Mouse (Mus musculus): ENCODE data around the gene Grn.
A peak's percentile ranks its signal among the peaks of the same experiment; 100 is the strongest.

Grn gene

DNA sequence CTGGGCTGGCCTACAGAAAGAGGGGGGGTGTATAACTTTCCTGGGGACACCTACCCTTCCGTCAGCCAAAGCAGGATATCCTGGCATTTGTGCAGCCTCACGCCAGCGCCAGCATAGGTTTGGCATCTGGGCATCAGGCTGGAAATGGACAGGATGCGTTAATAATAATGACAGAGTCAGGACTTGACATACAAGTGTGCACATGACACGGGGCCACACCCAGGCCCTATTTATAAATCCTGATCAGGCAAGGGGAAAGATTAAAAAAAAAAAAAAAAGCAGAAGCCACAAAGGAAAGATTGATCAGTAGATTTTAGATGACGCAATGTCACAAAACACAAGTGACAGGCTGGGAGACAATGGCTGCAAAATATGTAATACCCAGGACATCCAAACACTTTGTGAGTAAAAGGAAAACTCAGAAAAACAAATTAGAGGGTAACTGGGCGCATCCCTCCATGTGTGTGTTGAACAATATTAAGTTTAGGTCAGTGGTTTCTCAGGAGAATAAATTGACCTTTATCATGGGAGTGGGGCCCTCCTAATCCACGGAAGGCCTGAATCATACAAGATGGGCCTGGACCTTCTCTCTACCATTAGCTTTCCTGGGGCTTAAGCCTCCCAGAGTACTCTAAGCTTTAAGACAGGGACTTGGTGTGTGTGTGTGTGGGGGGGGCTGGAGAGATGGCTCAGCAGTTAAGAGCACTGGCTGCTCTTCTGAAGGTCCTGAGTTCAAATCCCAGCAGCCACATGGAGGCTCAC is 4.4 kb upstream of the Grn start:
- no peak for DNase-seq (ENCODE audit: low spot score in 2 of 2)

- no peak for DNase-seq (ENCODE audit: low spot score in 2 of 2)
Observed at GRCm38 (mm10) chr11:102428981-102429540, 1.1 kb upstream of the Grn start.

DNA sequence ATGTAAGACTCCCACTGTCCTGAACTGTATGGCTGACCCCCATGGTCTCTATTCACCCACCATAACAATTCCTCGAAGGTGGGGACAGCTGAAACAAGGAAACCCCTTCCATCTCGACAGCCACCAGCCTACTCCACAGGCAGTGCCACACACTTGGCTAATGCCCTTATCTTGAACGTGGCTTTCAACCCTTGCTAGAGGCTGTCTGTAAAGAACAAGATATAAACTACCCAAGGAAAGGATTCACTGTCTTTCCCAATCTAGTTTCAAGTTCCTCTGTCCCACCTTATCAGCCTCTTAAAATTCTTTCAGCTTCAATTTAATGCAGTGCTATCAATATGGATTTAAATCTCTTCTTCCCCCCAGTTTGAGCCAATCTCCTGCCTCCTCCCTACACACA is 564 bp upstream of the Grn start:
- DNase-seq (ENCODE audit: low spot score in 2 of 2) = no peak

DNA sequence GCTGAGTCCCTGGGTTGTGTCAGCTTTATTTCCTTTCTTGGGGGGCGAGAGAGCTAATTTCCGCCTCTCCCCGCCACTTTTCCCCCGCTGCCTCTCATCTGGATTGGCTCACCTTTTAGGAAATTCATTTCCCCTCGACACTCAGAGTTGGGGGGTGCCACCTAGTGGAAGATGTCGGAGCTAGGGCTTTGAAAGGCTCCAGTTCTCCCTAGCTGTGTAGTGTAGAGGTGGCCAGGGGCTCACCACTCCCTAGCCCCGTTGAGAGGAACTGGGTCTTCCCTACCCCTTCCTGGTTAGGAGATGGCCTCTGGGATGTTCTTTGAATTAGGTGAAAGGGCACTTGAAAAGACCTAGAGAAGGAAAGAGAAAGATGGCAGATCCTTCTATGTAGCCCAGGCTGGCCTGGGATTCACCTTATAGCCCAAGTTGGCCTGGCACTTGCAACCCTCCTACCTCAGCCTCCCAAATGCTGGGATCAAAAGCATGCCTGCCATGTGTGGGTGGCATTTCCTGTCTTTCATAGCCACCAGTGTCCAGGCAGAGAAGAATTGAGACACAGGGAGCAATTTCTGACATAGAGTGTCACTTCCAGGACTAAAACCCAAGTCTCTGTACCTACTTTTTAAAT is 1.0 kb downstream of the Grn start:
- peak; percentile 74 to 85 for DNase-seq (ENCODE audit: low spot score in 2 of 2)

GRCm38 (mm10) chr11:102431728-102432114 is 1.6 kb downstream of the Grn start:
- DNase-seq (ENCODE audit: low spot score in 2 of 2) = no peak

GRCm38 (mm10) chr11:102432115-102432843 is 2.2 kb downstream of the Grn start:
- peak in 1 of 2 experiments; percentile 66 for DNase-seq (ENCODE audit: low spot score in 2 of 2)

DNA sequence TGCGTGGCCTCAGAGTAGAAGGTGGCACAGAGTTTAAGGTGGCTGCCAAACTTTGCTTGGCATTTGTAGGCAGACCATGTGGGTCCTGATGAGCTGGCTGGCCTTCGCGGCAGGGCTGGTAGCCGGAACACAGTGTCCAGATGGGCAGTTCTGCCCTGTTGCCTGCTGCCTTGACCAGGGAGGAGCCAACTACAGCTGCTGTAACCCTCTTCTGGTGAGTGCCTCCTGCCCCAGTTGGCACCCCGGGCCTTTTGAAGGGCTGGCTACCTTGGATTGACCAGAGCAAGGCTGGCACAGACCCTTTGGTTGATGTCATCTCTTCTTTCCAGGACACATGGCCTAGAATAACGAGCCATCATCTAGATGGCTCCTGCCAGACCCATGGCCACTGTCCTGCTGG is 2.8 kb downstream of the Grn start:
- peak; percentile 87 to 89 for DNase-seq (ENCODE audit: low spot score in 2 of 2)

DNA sequence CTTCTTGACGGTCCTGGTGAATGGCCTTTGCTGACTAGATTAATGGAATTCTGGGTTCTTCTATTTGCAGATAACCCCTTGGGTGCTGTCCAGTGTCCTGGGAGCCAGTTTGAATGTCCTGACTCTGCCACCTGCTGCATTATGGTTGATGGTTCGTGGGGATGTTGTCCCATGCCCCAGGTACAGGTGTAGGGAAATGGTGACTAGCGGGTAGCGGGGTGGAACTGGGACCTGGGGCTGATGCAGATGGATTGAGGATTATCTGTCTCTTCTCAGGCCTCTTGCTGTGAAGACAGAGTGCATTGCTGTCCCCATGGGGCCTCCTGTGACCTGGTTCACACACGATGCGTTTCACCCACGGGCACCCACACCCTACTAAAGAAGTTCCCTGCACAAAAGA is 3.8 kb downstream of the Grn start:
- DNase-seq (ENCODE audit: low spot score in 2 of 2) = no peak

- peak; percentile 74 to 84 for DNase-seq (ENCODE audit: low spot score in 2 of 2)
Observed at GRCm38 (mm10) chr11:102434406-102434805, 4.3 kb downstream of the Grn start.

DNA sequence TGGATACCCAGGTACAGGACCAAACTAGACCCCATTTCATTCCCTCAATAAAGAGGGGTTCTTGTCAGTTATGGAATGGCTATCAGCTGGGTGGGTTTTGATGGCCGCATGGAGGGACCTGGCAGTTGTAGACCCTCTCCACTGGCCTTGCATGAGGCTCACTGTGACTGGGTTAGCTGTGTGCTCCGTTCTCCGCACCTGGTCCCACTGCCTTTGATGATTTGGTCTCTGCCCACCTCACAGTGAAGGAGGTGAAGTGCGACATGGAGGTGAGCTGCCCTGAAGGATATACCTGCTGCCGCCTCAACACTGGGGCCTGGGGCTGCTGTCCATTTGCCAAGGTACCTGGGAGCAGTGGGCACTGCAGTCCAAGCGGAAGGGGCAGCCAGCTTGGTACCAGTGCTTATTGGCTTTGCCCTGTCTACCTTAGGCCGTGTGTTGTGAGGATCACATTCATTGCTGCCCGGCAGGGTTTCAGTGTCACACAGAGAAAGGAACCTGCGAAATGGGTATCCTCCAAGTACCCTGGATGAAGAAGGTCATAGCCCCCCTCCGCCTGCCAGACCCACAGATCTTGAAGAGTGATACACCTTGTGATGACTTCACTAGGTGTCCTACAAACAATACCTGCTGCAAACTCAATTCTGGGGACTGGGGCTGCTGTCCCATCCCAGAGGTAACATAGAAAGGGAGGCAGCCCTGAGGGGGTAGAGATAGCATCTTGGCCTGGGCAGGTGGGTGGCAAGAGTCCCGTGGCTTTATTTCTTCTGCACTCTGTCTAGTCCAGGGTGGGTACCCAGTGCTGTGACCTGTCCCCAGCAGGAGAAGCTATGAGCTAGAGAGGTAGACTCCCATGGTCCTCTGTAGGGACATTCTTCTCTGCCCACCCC is 4.9 kb downstream of the Grn start:
- DNase-seq (ENCODE audit: low spot score in 2 of 2) = no peak

DNA sequence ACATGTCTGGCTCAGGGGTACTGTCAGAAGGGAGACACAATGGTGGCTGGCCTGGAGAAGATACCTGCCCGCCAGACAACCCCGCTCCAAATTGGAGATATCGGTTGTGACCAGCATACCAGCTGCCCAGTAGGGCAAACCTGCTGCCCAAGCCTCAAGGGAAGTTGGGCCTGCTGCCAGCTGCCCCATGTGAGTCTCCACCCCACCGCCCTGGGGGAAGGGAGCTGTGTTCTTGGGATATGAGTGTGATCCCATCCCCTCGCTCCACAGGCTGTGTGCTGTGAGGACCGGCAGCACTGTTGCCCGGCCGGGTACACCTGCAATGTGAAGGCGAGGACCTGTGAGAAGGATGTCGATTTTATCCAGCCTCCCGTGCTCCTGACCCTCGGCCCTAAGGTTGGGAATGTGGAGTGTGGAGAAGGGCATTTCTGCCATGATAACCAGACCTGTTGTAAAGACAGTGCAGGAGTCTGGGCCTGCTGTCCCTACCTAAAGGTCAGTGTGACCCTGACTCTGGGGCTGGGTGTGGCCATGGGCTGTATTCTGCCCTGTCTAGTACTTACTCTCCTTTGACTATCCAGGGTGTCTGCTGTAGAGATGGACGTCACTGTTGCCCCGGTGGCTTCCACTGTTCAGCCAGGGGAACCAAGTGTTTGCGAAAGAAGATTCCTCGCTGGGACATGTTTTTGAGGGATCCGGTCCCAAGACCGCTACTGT is 5.8 kb downstream of the Grn start:
- DNase-seq (ENCODE audit: low spot score in 2 of 2) = no peak

GRCm38 (mm10) chr11:102436471-102436790 is 6.3 kb downstream of the Grn start:
- DNase-seq (ENCODE audit: low spot score in 2 of 2) = no peak

DNA sequence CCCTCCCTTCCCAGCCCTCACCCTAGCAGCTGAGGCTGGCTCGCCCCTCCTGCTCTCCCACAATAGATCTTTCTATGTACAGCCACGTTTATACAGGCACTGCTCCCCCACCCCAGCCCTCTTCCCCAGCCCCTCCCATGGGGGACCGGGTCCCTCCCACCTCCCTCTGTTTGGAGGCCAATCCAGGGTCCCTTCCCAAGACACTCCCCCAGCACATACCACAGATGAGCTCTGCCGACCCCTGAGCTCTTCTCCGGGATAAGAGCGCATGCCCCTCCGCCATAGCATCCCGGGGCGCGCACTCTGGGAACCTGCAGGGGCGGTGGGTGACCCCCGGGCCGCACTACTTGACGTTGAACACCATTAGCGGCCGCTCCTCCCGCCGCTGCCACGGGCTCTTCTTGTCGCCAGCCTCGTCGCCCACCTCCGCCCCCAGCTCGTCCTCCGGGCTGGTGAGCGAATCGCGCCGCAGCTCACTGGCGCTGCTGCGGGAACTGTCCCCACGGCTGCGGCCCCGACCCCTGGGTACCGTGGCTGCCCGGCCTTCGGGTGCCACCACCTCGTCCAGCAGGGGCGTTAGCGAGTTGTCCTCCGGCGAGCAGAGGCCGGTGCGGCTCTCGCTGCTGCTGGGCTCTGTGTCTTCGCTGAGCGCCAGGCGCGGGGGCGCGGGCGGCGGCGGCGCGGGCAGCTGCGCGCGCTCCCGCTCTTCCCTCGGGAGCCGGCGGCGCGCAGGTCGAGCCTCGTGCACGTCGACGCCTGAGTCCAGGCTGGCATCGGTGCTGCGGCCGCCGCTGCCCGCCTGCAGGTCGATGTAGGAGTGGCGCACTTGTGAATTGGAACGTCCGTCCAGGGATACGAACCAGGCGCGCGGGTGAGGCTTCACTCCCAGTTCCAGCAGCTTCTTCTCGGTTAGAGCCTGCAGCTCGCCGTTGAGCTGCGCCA is 7.3 kb downstream of the Grn start:
- DNase-seq (ENCODE audit: low spot score in 2 of 2) = peak in 1 of 2 experiments; percentile 44

DNA sequence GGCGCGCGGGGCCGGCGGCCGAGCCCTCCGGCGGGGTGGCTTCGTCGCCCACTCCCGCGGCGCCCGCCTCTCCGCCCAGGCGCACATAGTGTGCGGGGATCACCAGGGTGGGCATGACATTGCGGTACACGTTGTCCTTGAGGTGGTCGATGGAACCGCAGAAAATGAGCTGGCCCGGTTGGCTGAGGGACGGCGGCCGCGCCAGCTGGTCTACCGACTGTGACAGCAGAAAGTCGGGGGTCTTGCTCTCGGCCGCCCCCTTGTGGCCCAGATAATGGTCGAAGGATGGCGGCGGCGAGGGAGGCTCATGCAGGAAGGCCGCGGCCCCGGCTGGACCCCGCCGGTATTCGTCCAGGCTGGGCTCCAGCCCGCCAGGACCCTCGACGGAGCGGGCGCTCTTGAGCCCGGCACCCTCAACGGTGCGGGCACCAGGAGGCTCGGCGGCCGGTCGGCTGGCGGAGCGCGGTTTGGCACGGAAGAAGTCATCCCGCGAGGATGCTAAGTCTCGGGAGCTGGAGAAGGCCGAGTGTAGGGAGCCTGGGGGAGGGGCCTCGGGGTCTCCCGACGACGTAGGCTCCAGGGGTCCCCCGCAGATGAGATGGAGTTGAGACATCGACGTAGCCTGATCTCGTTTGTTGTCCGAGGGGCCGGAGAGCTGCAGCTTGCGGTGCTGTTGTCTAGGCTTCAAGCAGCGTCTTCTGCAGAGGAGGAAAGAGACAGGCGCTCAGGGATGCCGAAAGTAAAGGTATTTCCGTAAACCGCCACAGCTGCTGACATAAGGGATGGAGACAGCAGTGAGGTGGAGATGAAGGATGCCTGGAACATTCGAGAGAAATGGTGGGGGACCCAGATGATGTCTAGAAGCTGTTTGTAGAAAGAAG is 8.3 kb downstream of the Grn start:
- peak; percentile 51 to 61 for DNase-seq (ENCODE audit: low spot score in 2 of 2)

DNA sequence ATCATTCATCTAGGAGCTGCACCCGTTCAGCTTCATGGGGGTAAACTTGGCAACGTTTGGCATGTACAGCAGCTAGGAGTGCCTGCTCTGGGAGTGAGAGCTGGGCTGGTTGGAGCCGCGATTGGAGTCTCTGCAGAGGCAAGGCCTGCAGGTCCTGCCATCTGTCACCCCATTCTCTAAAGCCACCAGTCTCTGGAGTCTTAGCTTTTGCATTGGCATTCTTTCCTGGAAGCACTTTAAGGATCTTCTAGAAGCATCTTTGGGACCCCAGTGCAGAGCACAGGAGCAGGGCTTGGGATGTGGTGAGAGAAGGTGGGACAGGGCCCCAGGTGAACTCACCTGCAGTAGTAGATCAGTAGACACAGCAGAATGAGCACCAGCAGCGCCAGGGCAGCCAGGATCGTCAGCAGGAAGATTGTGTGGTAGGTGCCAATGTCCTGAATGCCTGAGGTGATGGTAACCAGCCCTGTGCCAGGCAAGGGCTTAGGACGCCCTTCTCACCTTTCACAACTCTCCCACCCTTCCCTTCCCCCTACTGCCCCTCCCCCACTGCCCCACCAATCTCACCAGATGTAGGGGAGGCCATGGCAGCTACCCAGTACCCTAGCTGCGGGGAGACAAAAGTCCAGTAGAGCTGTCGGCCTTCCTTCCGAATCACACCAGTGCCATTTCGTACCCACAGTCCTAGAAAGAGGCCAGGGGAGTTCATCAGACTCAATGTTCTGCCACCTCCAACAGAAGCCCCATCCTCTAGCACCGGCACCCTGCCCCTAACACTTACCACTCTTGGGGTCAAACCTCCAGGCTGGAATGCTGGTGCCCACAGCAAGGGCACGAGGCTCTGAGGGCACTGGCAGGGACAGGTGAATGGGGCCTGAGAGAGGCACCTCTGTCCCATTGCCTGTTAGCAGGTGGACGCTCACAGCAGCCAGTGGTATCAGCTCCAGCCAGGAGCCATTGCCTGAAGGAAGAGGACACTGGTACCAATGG is 9.3 kb downstream of the Grn start:
- DNase-seq (ENCODE audit: low spot score in 2 of 2) = no peak

GRCm38 (mm10) chr11:102440255-102440654 is 10.1 kb downstream of the Grn start:
- DNase-seq (ENCODE audit: low spot score in 2 of 2) = no peak

GRCm38 (mm10) chr11:102441434-102441833 is 11.3 kb downstream of the Grn start:
- no peak for DNase-seq (ENCODE audit: low spot score in 2 of 2)

DNA sequence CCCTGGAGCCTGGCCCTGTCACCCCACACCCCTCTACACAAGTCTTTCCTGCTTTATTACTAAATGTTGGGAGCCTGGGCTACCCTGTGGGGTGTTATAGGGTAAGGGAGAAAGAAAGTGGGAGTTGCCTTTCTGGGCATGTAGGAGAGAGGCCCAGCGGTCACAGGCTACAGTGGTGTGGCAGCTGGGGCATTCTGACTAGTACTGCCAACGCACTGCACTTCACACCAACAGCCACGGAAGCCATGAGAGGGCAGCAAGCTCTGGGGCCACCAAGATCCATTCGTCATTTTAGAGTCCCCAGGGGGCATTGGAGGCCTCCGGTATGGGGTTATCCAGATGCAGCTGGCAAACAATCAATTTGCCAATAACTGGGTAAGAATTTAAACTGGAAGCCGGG is 12.0 kb downstream of the Grn start:
- no peak for DNase-seq (ENCODE audit: low spot score in 2 of 2)
